Mouse (Mus musculus) cerebellum, adult 18-20 months (tissue): ENCODE data around the gene Ints14.
"Not testable (repeated sequence)": the region's sequence is repeated elsewhere in the genome, so short reads cannot be mapped to it uniquely, and the experiment has no call there.

Source experiments
- DNase-seq, 2 experiments: peaks; one replicate each; pipeline ENCODE4 v3.0.0; 2021

The Ints14 gene

DNA sequence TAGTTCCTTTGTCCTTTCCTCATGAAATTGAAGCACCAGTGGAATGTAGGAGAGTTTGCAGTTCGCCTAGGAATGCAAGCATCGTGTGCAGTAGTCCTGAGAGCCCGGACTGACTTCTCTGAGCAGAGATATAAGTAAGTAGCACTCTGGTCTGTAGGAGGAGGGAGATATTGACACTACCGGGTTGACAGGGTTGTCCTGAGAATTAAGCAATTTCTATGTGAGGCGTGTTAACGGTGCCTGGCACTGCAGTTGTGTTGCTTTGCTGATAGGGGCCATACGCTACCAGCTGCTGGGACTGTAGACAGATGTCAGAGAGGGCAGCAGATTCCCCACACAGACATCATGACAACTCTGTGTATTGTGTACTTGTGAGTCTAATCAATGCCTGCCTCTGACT lies 7.5 kb upstream of the Ints14 start:
- DNase-seq = no peak

DNA sequence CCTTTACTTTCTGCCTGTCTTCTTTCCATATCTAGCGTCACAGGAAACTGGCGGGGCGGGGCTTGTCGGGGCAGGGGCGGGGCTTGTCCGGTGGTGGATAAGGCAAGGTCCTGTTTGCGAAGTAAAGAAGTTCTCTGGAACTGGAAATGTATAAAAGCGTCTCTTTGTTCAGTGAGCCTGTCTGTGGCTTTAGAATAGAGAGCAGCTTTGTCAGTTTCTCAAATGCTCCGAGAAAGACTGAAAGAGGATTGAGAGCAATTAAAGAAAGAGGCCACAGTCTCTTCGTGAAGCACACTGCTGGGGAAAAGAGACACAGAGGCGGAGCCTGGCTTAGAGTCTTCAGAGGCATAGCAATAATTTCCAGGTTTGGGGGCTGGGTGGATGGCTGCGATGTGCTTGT lies 4.4 kb upstream of the Ints14 start:
- no peak for DNase-seq

DNA sequence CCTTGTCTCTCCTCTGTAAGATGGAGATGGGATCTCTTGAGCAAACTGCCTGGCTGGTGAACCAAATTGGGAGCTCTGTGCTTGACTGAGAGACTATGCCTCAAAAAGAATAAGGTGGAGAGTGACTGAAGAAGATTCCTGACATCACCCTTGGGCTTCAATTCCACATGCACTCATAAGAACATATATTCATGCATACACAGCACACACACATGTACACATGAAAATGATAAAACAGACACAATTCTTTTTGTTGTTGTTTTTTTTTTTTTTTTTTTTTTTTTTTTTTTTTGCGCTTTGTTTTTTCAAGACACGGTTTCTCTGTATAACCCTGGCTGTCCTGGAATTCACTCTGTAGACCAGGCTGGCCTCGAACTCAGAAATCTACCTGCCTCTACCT lies 3.4 kb upstream of the Ints14 start:
- DNase-seq = no peak

DNA sequence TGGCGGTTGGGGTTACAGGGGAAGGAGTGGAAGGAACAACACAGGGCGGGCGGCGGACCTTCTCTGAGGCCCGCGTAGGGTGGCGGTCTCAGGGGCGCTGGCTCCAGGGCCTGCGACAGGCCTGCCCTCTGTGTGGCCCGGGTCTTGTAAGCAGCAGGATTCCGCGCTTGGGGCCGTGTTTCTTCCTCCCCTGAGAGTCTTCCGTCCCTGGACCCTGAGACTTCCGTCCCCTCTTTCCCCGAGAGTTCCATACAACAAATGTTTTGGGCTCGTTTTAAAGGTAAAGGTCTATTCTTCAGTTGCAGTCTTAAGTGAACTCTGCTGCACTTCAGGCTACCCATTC lies 244 bp downstream of the Ints14 start:
- DNase-seq = no peak

DNA sequence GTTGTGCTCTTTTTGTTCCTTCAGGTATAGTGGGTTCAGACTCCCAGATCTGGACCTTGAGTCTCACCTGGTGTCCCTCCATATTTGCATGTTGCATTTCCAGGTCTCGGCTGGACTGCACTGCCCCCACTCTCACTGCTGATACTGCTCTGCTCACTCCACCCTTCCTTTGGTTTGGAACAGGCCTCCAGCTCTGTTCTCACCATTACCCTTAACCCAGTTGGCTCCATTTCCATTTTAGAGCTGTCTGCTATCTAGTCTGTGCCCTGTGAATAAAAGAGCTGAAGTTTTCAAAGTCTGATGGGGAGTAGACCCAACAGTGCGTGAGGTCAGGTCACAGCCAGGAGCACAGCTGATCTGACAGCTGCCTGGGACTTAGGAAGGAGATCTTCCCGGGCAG lies 19.8 kb downstream of the Ints14 start:
- no peak for DNase-seq

DNA sequence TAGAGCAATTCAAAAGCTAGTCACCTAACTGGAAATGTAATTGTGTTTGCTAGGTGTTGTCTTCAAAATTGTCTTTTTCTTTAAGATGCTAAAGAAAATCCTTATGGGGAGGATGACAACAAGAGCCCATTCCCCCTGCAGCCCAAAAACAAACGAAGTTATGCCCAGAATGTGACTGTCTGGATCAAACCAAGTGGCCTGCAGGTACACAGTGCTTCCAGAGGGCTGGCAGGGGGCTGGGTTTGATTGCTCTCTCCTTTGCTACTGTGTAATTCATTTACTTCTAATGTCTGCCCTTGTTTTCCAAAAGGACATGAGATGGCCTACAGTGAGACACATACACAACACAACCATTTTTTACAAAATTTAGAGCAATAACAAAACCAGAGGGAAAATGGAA lies 21.2 kb downstream of the Ints14 start:
- no peak for DNase-seq

DNA sequence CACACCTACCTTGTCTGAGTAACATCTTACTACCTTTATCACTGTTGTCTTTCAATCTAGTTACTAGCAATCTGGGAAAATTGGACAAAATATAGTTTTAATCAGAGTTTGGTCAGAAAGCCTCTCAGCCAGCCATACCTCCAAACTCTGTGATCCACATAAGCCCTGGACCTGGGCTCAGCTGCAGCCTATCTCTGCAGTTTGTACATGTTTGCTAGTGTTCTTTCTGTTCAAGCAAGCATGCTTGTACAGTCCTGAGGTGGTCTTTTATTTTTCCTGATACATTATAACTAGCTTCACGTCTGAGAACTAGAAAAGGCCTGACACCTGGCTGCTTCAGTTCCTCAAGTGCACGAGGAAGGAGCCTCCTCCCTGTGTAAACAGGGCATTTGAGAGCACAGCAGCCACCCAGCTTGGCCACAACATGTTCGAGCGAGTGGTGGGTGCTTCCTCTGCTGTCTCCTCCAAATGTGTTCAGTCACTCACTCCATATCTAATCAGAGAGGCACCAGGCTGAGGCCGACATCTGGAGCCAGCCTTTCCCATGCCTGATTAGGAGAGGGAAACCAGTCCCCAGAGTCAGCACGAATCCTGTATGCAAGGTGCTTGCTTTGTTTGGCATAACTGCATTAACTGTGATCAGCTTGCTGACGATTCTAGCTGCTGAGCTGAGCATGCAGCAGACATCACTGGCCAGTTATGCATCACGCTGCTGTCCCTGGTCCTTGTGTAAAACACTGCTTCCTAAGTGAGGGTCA lies 24.5 kb downstream of the Ints14 start:
- no peak for DNase-seq

DNA sequence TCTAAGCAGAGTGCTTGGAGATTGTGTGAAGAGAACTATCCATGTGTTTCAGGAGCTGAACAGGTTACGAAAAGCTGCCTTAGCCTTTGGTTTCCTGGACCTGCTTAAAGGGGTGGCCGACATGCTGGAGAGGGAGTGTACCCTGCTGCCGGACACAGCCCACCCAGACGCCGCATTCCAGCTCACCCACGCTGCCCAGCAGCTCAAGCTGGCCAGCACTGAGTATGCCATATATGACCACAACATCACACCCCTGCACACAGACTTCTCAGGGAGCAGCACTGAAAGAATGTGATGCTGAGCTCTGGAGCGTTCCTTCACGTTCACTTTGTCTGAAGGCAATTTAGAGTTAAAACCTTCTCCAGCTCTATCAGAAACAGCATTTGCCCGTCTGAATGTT lies 25.1 kb downstream of the Ints14 start:
- no peak for DNase-seq

DNA sequence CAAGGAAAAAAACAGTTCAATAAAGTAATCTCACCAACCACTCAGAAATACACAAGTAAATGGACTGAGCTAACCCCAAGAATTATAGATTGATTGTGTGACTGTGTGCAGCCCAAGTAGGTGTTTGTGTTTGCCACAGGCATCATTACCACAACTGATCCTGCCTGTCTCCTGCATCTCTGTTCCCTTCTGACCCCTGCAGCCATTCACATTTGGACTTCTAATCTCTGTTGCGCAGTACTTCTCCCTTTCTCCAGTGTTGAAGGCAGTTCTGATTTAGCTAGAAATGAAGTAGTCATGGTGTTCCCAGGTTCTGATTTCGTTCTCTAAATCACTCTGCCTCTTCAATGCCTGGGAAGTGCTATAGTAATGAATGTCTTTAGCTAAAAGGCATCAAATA lies 26.9 kb downstream of the Ints14 start:
- no peak for DNase-seq

DNA sequence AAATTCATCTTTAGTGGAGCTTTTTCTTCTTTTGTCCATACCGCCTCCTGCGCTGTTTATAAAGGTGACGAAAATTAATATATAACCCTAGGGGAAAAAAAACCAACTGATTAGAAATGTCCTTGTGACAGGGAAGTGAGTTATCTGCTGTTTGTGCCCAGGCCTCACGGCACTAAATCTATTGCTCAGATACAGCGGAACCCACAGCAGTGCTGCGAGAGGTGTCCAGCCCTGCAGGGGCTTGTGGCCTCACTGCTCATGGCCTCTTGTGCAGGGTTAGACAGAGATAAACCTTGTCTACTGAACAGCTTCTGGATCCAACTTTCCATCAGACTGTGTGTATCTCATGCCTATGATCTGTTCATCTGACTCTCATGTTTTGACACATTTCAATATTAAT lies 27.7 kb downstream of the Ints14 start:
- no peak for DNase-seq

DNA sequence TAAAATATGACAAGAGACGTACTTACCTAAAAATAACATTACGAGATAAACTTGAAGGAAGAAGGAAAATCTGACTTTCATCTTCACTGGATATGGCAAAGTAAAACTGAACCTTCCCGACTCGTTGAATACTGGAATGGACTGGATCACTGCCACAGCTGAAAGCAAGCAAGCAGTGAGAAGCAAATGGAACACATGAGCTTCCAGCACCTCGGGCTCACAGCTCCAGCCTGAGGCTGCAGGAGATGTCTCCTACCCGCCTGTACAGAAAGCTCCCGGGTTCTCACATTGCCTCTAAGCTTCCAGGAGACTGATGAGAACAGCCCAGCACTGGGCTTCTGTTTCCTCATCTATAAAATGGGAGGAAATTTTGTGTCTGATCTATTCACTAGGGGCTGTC lies 29.6 kb downstream of the Ints14 start:
- DNase-seq = no peak

DNA sequence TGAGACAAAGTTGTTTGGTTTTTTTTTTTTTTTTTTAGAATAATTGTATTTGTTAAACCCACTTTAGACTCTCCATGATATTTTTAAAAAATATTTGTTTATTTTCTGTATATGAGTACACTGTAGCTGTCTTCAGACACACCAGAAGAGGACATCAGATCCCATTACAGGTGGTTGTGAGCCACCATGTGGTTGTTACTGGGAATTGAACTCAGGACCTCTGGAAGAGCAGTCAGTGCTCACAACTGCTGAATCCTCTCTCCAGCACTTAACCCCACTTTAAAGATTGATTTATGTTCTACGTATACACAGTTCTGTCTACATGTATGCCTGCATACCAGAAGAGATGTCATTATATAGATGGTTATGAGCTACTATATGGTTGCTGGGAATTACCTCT lies 34.8 kb downstream of the Ints14 start:
- not testable (repeated sequence) for DNase-seq

DNA sequence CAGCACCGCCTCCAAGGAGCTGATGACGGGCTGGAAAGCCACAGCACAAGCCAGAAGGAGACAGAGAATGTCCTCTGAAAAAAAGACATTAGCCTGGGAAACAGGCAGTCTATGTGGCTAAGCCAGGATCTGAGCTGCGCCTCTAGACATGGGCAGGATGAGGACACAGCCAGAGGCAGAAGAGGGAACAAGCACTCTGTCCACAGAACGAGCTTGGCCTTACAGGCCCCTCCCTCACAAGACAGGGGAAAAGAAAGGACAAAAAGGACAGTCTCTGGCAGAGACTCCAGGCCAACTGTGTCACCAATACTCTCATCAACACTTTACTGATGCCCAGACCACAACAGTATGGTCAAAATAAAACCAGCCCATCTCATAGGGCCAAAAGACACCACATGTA lies 40.8 kb downstream of the Ints14 start:
- no peak for DNase-seq

DNA sequence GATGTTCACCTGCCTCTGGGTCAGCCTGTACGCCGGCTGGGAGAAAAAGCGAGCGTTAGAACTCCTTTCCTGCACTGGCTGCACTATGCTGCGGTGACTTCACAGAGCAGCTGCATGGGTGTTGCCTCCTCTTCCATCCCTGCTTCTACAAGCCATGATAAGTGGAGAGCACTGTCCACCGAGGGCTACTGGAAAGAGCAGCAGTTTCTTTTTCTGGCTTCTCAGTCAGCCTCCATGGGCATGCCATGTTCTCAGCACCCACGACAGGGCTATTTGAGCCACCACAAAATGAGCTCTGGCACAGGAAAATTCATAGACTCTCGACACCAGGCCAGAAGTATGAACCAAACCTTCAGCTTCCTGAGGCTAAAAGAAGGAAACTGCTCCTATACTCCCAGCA lies 45.0 kb downstream of the Ints14 start:
- DNase-seq = no peak

DNA sequence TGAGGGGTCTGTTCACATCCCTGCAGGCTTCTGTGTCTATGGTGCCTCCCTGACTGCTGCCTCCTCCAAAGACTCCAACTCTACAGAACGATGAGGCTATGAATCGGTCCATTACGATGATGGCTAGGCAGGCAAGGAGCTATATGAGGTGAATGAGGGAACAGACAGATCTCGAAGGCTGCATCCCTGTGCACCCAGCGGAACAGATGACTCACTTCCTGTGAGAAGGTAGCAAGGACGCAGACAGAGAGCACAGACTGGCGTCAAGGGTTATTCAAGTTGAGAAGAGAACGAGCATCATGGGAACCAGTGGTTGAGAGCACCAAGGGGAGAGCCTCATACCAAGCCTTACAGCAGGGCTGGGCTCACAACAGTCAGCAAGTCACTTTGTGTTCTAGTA lies 49.9 kb downstream of the Ints14 start:
- no peak for DNase-seq

DNA sequence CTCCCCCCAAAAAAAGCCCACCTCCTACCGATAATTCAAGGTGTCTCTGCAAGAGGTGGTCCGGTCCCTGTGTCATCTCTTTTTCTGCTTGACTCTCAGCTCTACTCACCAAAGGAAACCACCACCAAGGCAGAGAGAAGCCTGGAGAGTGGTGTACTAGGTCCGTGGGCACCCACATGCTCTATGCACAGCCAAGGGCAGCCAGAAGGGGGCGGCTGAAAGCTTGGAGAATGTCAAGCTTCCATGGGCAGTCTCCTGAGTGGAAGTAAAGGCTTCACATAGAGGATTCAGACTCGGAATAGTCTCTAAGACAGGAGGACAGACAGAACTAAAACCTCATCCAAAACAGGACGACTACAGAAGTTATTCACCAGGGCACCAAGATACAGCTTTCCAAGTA lies 50.6 kb downstream of the Ints14 start:
- DNase-seq = no peak

DNA sequence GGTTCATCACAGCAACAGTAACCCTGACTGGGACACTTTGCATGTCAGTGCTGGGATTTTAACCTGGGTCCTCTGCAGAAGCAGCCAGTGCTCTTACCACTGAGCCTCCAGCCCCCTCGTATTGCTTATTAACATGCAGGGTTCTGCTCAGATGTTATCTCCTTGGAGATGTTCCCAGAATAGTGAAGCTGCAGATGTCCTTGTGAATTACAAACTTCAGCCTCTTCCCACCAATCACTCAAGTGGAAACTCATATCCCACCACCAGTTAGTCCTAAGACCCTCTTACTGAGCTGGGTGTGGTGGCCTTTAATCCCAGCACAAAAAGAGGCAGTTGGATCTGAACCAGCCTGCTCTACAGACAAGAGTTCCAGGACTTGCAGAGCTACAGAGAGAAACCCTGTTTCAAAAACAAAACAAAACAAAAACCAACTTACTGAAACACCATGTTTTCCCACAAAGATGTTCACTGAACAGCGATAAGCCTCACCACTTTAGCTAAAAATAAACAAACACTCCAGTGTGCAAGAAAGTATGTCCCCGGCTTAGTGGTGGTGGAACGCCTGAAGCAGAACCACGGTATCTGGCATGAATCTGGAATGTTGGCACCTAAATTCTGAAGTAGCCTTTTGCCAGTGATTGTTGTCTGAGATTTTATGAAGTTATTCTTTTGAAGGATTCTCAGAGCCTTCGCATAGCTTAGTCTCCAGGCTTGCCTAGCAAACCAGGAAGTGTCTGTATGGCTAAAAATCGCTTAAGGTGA lies 54.9 kb downstream of the Ints14 start:
- no peak for DNase-seq

DNA sequence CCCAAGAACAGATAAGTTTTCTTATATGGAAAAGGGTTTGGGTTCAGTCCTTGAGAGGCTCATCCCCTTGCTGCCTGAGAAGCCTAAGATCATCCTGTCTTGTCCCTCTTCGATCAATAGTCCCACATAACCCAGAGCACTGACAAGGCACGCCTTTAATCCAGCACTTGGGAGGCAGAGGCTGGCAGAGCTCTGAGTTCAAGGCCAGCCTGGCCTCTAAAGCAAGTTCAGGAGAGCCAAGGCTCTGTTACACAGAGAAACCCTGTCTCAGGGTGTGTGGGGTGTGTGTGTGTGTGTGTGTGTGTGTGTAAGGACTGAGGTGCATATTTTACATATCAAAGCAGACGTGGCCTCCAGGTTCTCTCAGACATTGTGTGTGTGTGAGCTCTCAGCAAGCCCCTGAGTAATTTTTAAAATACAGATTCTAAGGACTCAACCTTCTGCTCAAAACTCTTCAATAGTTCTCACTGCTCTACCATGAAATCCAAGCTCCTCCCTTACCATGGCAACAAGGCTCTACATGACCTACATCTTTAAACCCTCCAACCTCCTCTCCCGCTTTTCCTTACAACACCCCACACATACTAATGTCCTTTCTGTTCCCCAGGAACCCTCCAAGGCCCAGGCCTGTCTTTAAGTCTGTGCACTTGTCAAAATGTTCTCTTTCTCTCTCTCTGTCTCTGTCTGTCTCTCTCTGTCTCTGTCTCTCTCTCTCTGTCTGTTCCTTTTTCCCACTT lies 55.7 kb downstream of the Ints14 start:
- no peak for DNase-seq

DNA sequence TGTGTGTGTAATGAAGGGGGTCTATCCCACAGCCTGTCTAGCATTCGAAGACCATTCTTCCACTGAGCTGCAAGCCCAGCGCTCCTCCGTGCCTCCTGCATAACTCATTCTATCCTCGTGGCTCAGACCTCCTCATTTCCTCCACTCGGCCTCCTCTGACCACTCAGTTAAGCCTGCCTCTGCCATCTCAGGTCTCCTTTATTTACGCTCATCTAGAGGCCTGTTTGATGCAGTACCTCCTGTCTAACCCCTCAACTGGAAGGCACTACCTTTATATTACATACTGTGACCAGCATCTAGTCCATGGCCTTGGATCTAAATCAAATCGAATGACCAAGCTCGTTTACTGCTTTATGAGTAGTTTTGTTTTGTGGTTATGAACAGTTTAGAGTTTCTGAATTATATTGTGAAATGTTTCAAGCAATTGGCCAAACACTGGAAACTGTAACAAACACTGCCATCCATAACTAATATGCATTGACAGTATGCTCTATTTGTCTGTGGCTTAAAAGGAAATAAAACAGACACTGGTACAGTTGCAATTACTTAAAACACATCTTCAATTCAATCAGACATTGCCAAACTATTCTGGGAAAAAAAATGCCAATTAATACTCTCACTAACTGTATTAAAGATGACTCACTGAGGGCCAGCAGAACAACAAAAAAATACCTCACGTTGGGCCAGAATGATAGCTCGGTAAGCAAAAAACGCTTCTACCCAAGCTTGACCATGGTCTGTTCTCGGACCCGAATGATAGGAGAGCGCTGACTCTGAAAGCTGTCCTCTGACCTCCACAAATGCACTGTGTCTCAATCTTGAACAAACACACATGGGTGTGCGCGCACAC lies 56.5 kb downstream of the Ints14 start:
- DNase-seq = no peak

DNA sequence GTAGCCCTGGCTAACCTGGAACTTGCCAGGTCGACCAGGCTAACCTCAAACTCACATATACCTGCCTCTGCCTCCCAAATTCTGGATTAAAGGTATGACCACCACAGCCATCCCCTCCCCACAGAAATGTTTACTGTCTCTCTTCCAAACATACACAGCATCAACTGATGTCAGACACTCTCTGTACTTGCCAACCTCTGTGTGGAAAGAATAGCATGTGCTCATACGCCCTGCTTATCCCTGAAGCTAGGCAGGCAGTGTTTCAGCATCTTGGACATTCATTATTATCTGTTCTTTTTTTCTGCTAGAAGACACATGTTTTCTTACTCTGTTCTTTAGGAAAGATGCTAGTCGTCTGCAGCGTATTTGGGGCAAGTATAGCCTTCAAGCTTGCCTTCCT lies 57.2 kb downstream of the Ints14 start:
- no peak for DNase-seq

DNA sequence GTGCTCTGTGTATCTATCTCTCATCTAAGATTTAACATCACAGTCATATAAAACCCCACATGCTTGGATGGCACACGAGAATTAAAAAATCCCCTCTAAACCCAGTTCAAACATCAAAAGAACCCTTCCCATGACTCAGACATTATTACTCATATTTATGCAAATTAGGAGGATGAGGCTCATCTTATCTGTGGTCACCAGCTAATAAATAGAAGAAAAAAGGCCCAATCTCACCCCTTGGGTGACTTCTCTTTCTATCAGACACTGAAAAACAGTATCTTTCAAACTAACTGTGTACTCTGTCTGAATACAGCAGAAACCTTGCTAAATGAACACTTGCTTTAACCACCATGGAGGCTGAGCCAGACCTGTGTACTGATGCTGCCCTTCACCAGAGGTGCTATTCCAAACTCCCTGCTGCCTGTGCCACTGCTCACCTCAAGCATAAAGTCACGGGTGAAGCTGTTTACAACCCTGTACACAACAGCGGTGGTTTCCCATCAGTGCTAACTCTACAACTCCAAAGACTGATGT lies 58.0 kb downstream of the Ints14 start:
- no peak for DNase-seq

DNA sequence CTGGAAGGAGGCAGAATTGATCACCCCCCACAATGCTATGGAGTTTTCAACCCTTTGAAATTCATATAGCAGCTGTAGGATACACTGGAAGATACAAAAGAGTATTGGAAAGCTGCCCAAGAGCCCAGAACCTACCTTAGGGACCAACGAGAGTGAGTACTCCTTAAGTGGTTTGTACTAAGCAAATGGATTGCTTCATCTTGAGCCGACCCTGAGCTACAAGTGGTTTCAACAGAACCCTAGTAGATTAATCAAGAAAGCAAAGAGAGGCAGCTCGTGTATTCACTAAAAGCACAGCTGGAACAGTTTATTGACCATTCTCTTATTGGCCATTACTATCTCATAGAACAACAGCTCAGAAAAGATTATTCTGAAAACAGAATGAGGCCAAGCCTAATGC lies 58.4 kb downstream of the Ints14 start:
- DNase-seq = no peak

DNA sequence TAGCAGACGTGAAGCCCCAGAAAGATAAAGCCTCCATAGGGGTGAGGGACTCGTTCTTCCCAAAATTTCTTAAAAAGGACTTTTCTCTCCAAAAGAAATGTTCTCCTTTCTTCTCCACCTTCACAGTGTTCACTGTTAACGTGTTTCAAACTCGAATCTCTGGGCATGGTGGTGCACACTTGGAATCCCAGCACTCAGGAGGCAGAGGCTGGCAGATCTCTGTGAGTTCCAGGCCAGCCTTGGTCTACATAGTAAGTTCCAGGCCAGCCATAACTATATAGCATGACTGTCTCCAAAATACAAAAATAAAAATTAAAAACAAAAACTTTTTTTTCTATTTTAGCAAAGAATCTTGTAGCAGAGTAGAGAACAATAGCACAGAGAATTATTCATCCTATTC lies 59.4 kb downstream of the Ints14 start:
- DNase-seq = no peak
